Mouse (Mus musculus) CH12.LX (cell line): ENCODE measurements around the gene Txlng. TPM values are rescaled to one million over a fixed set of nuclear protein-coding genes. Genes with fewer than 3 reads are reported as not detected.

Experiments used
- DNase-seq: peaks from one replicate; pipeline ENCODE4 v3.0.0-alpha.2; 2013; ENCODE audit errors: extremely low read depth
- H3K27ac ChIP-seq: 2 replicates; pipeline ENCODE4 v1.5.1; 2012; ENCODE audit warnings: low read depth, mild to moderate bottlenecking, control low read depth, moderate library complexity; ENCODE audit not compliant: insufficient read depth
- H3K27me3 ChIP-seq: replicated peaks from 2 replicates; pipeline ENCODE3; 2012; ENCODE audit warnings: inconsistent platforms
- H3K36me3 ChIP-seq, 2 experiments: replicated peaks in 1 of 2; 2 replicates each; pipeline versions ENCODE3 to v1.6.1; 2012; ENCODE audit warnings: inconsistent platforms in 1 of 2, low read length in 1 of 2, mild to moderate bottlenecking in 1 of 2, mixed read lengths in 1 of 2, moderate library complexity in 1 of 2; ENCODE audit not compliant: control insufficient read depth in 1 of 2, insufficient read depth in 1 of 2
- H3K4me1 ChIP-seq, 2 experiments: 2 replicates each; pipeline ENCODE4 v1.6.1; 2012; ENCODE audit warnings: inconsistent platforms in 1 of 2, moderate library complexity in 1 of 2; ENCODE audit not compliant: insufficient read depth in 2 of 2, control insufficient read depth in 1 of 2
- H3K4me2 ChIP-seq: 2 replicates; pipeline ENCODE4 v1.6.1; 2012; ENCODE audit warnings: low read depth, mild to moderate bottlenecking, control low read depth; ENCODE audit not compliant: poor library complexity, insufficient read depth, severe bottlenecking
- H3K4me3 ChIP-seq, 3 experiments: fragments of 150-350 bp in 1 of 3; sonication (generic) in 1 of 3; replicated peaks in 1 of 3; 2 replicates each; pipeline versions ENCODE3 to v1.5.1; 2011 to 2012; ENCODE audit warnings: low read depth in 2 of 3, low read length in 2 of 3, mild to moderate bottlenecking in 2 of 3, moderate library complexity in 2 of 3, control low read depth in 1 of 3, improper control_type of control experiment in 1 of 3, inconsistent platforms in 1 of 3, mixed read lengths in 1 of 3; ENCODE audit not compliant: poor library complexity in 1 of 3
- H3K79me2 ChIP-seq: replicated peaks from 2 replicates; pipeline ENCODE4 v1.6.1; 2012; ENCODE audit warnings: mild to moderate bottlenecking, moderate library complexity; ENCODE audit not compliant: control insufficient read depth, poor library complexity, insufficient read depth, severe bottlenecking; ENCODE audit errors: extremely low read depth
- H3K9ac ChIP-seq: 2 replicates; pipeline ENCODE4 v1.6.1; 2012; ENCODE audit warnings: low read depth, mild to moderate bottlenecking, control low read depth, moderate library complexity; ENCODE audit not compliant: insufficient read depth
- H3K9me3 ChIP-seq: replicated peaks from 2 replicates; pipeline ENCODE3; 2012; ENCODE audit warnings: low read length, inconsistent platforms, mixed read lengths
- CHD2 ChIP-seq: IDR thresholded peaks from 2 replicates; pipeline ENCODE4 v1.6.1; 2011; ENCODE audit warnings: low read length, improper control_type of control experiment
- ELF1 ChIP-seq: IDR thresholded peaks from 2 replicates; pipeline ENCODE4 v1.6.1; 2014; ENCODE audit warnings: low read depth, mild to moderate bottlenecking, inconsistent platforms, low read length, improper control_type of control experiment
- ETS1 ChIP-seq: conservative IDR thresholded peaks from 2 replicates; pipeline ENCODE4 v1.6.1; 2012; ENCODE audit warnings: low read depth, mild to moderate bottlenecking, inconsistent platforms, low read length, improper control_type of control experiment, moderate library complexity
- GABPA ChIP-seq: IDR thresholded peaks from 2 replicates; pipeline ENCODE4 v1.6.1; 2012; ENCODE audit warnings: low read depth, low read length, improper control_type of control experiment, inconsistent platforms; ENCODE audit not compliant: insufficient replicate concordance
- MAFK ChIP-seq: IDR thresholded peaks from 2 replicates; pipeline ENCODE4 v1.6.1; 2011; ENCODE audit warnings: low read length, improper control_type of control experiment; ENCODE audit not compliant: insufficient replicate concordance
- MAZ ChIP-seq: IDR thresholded peaks from 2 replicates; pipeline ENCODE4 v1.6.1; 2012; ENCODE audit warnings: low read depth, mild to moderate bottlenecking, inconsistent platforms, low read length, improper control_type of control experiment, moderate library complexity
- MEF2A ChIP-seq: IDR thresholded peaks from 2 replicates; pipeline ENCODE4 v1.6.1; 2014; ENCODE audit warnings: low read depth, mild to moderate bottlenecking, inconsistent platforms, low read length, improper control_type of control experiment, borderline replicate concordance
- MYC ChIP-seq: IDR thresholded peaks from 2 replicates; pipeline ENCODE4 v1.6.1; 2011; ENCODE audit warnings: low read depth, mild to moderate bottlenecking, improper control_type of control experiment, low read length
- NELFE ChIP-seq: IDR thresholded peaks from 2 replicates; pipeline ENCODE4 v1.6.1; 2011; ENCODE audit warnings: low read depth, low read length, improper control_type of control experiment
- PAX5 ChIP-seq: IDR thresholded peaks from 2 replicates; pipeline ENCODE4 v1.6.1; 2012; ENCODE audit warnings: low read length, inconsistent platforms, mixed read lengths
- POLR2A ChIP-seq: IDR thresholded peaks from 2 replicates; pipeline ENCODE4 v1.6.1; 2011; ENCODE audit warnings: low read depth, mild to moderate bottlenecking, improper control_type of control experiment, low read length
- POLR2AphosphoS2 ChIP-seq: IDR thresholded peaks from 2 replicates; pipeline ENCODE4 v1.6.1; 2011; ENCODE audit warnings: low read depth, low read length, improper control_type of control experiment
- RAD21 ChIP-seq: IDR thresholded peaks from 2 replicates; pipeline ENCODE4 v1.6.1; 2011; ENCODE audit warnings: low read depth, mild to moderate bottlenecking, low read length, improper control_type of control experiment, moderate library complexity
- SIN3A ChIP-seq: IDR thresholded peaks from 2 replicates; pipeline ENCODE4 v1.6.1; 2012; ENCODE audit warnings: low read length, improper control_type of control experiment, inconsistent platforms
- SMC3 ChIP-seq: IDR thresholded peaks from 2 replicates; pipeline ENCODE4 v1.6.1; 2011; ENCODE audit warnings: low read depth, low read length, improper control_type of control experiment
- ZC3H11A ChIP-seq: IDR thresholded peaks from 2 replicates; pipeline ENCODE4 v1.6.1; 2012; ENCODE audit warnings: low read depth, mild to moderate bottlenecking, inconsistent platforms, low read length, improper control_type of control experiment
- ZKSCAN1 ChIP-seq: IDR thresholded peaks from 2 replicates; pipeline ENCODE4 v1.6.1; 2012; ENCODE audit warnings: low read depth, inconsistent platforms, low read length, improper control_type of control experiment, borderline replicate concordance
- ZMIZ1 ChIP-seq: IDR thresholded peaks from 2 replicates; pipeline ENCODE4 v1.6.1; 2012; ENCODE audit warnings: low read depth, mild to moderate bottlenecking, inconsistent platforms, low read length, improper control_type of control experiment
- dilution Hi-C: fragments of 300-500 bp; cut with MboI; formaldehyde crosslinking; loops from 2 replicates; pipeline ENCODE4 v1.14.3; 2020; ENCODE audit warnings: low sequenced_read_pairs; ENCODE audit not compliant: extremely low pct_unique_long_range_greater_than_20kb, extremely low pct_ligation_motif_present
- in situ Hi-C: fragments of 300-500 bp; cut with MboI; formaldehyde crosslinking; loops from 3 replicates; pipeline ENCODE4 v1.14.3; 2019; ENCODE audit warnings: low sequenced_read_pairs, low pct_ligation_motif_present, low pct_unique_long_range_greater_than_20kb, mixed read lengths
- polyA plus RNA-seq: library from polyadenylated mRNA; unstranded; fragments of >175 nt; gene quantifications from 2 replicates; pipeline ENCODE4 v1.2.1, GENCODE M21; 2012; ENCODE audit warnings: low read depth; ENCODE audit not compliant: insufficient read length
- total RNA-seq, 2 experiments: library from RNA; depleted of rRNA; stranded (reverse); fragments of 300-350 nt in 1 of 2; fragments of >200 nt in 1 of 2; gene quantifications; 2 replicates each; pipeline ENCODE4 v1.2.3; 2012 to 2014

Gene Txlng
- total and polyA plus RNA-seq, 3 experiments: 12.7 to 29.2 (median 22.1) TPM

- Histone ChIP-seq H3K4me3 (no peak overlapping the region), H3K4me2 (no peak overlapping the region), H3K27ac (no peak overlapping the region), H3K79me2 (peaks cover 7% of the 10 kb centered on the region), H3K4me1 (peaks cover 0 to 8% of the 10 kb centered on the region in 2 experiments; a peak in 2 of 4 replicates), H3K27me3 (no peaks in the 10 kb centered on the region), H3K9me3 (no peaks in the 10 kb centered on the region), H3K36me3 (no peaks in the 10 kb centered on the region), H3K9ac (no peak overlapping the region)
- no peak for TF ChIP-seq NELFE
- no peak for TF ChIP-seq RAD21
- no peak for TF ChIP-seq ELF1
- no peak for TF ChIP-seq POLR2AphosphoS2
- no peak for TF ChIP-seq SMC3
- no peak for TF ChIP-seq CHD2
- no peak for TF ChIP-seq GABPA
- no peak for TF ChIP-seq MYC
- TF ChIP-seq PAX5: no peak
- TF ChIP-seq POLR2A: no peak
- no peak for TF ChIP-seq ETS1
- TF ChIP-seq MAZ: no peak
- TF ChIP-seq MEF2A: no peak
- no peak for TF ChIP-seq SIN3A
- TF ChIP-seq ZMIZ1: no peak
- no peak for TF ChIP-seq MAFK
- no peak for TF ChIP-seq ZC3H11A
- no peak for TF ChIP-seq ZKSCAN1
- in situ Hi-C loops (no loop called here), dilution Hi-C loops (no loop called here)
- no peak for DNase-seq
These were observed 73.2 kb downstream of the Txlng start for GRCm38 (mm10) chrX:162756058-162756457.

DNA sequence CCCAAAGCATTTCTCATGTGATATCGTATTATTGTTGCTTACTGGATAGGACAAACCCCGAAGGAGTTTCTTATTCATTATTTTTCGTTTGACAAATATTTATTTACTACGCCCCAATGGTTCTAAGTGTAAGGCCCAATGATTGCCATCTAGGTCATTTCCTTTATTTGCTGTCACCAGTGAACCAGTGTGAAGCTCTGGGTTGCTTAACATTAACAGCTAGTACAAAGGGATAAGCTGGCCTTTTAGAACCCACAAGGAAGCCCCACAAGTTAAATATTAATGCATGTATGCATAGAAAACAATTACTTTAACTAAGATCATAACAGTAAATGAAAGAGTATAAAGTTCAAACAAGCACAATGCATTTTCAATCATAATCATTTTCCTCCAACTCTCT lies 74.9 kb downstream of the Txlng start:
- Histone ChIP-seq H3K79me2 (no peaks in the 10 kb centered on the region), H3K9me3 (no peaks in the 10 kb centered on the region), H3K27ac (no peak overlapping the region), H3K27me3 (no peaks in the 10 kb centered on the region), H3K4me2 (no peak overlapping the region), H3K4me1 (peaks cover 0 to 8% of the 10 kb centered on the region in 2 experiments; a peak in 2 of 4 replicates), H3K4me3 (no peak overlapping the region), H3K9ac (no peak overlapping the region), H3K36me3 (no peaks in the 10 kb centered on the region)
- in situ Hi-C loops (no loop called here), dilution Hi-C loops (no loop called here)
- no peak for DNase-seq
- no peak for TF ChIP-seq MEF2A
- TF ChIP-seq, all 38 proteins: peak for 0
